Mouse (Mus musculus): Measurements from ENCODE around the gene Gm17606. TPM values are rescaled to one million over a fixed set of nuclear protein-coding genes. Genes with fewer than 3 reads are reported as not detected.

Gene Gm17606
- polyA plus RNA-seq, 1 experiment from 2014 or later = not detected

DNA sequence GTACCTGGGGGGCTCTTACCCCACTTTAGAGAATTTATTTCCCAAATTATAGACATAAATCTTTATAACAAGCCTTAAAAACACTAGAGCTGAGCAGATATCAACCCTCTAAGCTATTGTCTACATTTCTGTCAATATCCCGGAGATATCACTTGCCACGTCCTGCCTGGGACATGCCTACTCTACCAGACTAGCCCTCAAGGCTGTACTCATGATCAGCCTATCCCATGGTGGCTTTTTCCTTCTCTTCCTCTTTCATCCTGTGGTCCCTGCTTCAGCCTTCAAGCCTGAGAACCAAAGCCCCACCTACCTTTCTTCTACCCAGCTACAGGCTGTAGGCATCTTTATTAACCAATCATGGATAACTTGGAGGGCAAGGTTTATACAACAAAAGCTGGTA, 11.0 kb upstream of the Gm17606 start:
- no peak overlapping the region for H3K4me2 ChIP-seq
- WGBS = 92% methylated on average over 2 of the region's 2 CpGs
- ATAC-seq (ENCODE audit: low FRiP score, low read depth) = no peak

DNA sequence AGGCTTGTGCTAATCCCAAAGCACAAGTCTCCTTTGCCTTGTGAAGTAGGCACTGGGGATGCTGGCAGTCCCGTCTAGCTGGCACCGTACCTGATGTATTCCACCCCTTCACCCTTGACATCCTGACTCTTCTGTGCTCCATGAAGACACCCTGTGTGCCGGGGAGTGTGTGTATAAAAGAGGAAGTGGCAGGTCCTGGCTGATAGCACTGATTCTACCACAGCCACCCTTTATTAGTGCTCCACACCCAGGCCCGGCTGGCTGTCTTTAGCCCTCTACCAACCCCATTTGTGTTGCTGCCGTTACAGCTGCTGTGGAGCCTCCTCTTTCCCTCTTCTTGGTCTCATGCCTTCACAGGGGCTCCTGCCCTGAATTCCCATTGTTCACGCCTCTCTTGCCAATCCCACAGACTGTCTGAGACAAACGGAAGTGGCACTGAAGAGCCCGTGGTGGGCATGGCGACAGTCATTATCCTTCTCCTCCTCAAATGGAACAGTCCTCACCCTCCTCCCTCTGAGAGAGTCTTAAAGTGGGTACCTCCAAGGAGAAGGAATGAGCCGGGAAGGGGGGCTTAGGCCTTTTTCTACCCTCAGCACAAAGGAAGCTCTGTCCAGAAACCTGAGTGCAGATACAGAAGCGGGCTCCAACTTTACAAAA, 10.0 kb upstream of the Gm17606 start:
- WGBS = 73% methylated on average over 11 of the region's 11 CpGs
- H3K36me3 ChIP-seq = peaks cover 41% of the 10 kb centered on the region
- no peak overlapping the region for H3K4me3 ChIP-seq
- H3K9me3 ChIP-seq = no peaks in the 10 kb centered on the region
- ATAC-seq (ENCODE audit: low FRiP score, low read depth) = peak; percentile 33; the same call in 1 of the 2 replicates
- H3K4me2 ChIP-seq = no peak overlapping the region
- H3K9ac ChIP-seq = no peak overlapping the region
- H3K4me1 ChIP-seq (replicated peaks) = 0 out of 2 replicates have a peak, but pooled peaks cover 4% of the 10 kb centered on the region
- peak overlapping the region; percentile 53; the same call in 1 of the 2 replicates for H3K27ac ChIP-seq (replicated peaks)
- no peaks in the 10 kb centered on the region for H3K27me3 ChIP-seq

More for the DNA sequence above, 11.0 kb upstream of the Gm17606 start:
- Histone ChIP-seq H3K4me1 (replicated peaks) (0 out of 2 replicates have a peak, but pooled peaks cover 4% of the 10 kb centered on the region), H3K4me3 (no peak overlapping the region), H3K9me3 (no peaks in the 10 kb centered on the region), H3K36me3 (peaks cover 38% of the 10 kb centered on the region), H3K27ac (replicated peaks) (no peak overlapping the region), H3K27me3 (no peaks in the 10 kb centered on the region), H3K9ac (no peak overlapping the region)

GRCm38 (mm10) chr14:54631240-54631599, 9.5 kb upstream of the Gm17606 start:
- no peak overlapping the region for H3K9ac ChIP-seq
- H3K27ac ChIP-seq (replicated peaks) = 0 out of 2 replicates have a peak overlapping the region, but pooled peaks have one; percentile 53
- ATAC-seq (ENCODE audit: low FRiP score, low read depth) = no peak
- no peaks in the 10 kb centered on the region for H3K27me3 ChIP-seq
- peaks cover 46% of the 10 kb centered on the region for H3K36me3 ChIP-seq
- no peaks in the 10 kb centered on the region for H3K9me3 ChIP-seq
- H3K4me1 ChIP-seq (replicated peaks) = 0 out of 2 replicates have a peak, but pooled peaks cover 4% of the 10 kb centered on the region
- 36% methylated on average over 4 of the region's 4 CpGs for WGBS
- H3K4me3 ChIP-seq = no peak overlapping the region
- no peak overlapping the region for H3K4me2 ChIP-seq

- Histone ChIP-seq H3K4me3 (no peak overlapping the region), H3K27me3 (no peaks in the 10 kb centered on the region), H3K36me3 (peaks cover 46% of the 10 kb centered on the region), H3K9me3 (no peaks in the 10 kb centered on the region), H3K9ac (no peak overlapping the region), H3K4me1 (replicated peaks) (0 out of 2 replicates have a peak, but pooled peaks cover 4% of the 10 kb centered on the region), H3K4me2 (no peak overlapping the region), H3K27ac (replicated peaks) (no peak overlapping the region)
- ATAC-seq (ENCODE audit: low FRiP score, low read depth) = no peak
- WGBS = 92% methylated on average over 20 of the region's 37 CpGs
These were observed 8.5 kb upstream of the Gm17606 start for GRCm38 (mm10) chr14:54632252-54632651.

DNA sequence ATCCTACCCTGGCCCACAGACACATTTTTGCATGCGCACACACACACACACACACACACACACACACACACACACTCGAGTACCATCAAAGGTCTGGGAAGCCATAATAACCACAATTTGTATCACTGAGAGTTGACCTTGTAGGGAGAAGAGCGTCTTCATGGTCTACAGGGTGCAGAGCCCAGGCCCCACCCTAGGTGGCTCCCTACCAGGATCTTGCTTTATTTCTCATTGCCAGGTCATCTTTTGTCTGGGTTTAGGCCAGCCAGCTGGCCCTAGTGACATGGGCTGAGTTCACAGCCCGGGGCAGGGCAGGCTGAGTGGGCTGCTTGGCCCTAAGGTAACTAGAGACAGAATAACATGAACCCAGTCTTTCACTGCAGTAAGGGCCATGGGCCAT, 6.6 kb upstream of the Gm17606 start:
- WGBS = 88% methylated on average over 4 of the region's 4 CpGs

GRCm38 (mm10) chr14:54636954-54637353, 3.8 kb upstream of the Gm17606 start:
- Histone ChIP-seq H3K4me2 (no peak overlapping the region), H3K36me3 (peaks cover 29% of the 10 kb centered on the region), H3K4me3 (no peak overlapping the region), H3K27me3 (no peaks in the 10 kb centered on the region), H3K9ac (no peak overlapping the region), H3K27ac (replicated peaks) (no peak overlapping the region), H3K4me1 (replicated peaks) (peaks cover 29% of the 10 kb centered on the region), H3K9me3 (no peaks in the 10 kb centered on the region)
- ATAC-seq (ENCODE audit: low FRiP score, low read depth) = no peak
- WGBS = 43% methylated on average over 8 of the region's 8 CpGs

More for the DNA sequence above, 6.6 kb upstream of the Gm17606 start:
- Histone ChIP-seq H3K4me2 (no peak overlapping the region), H3K27ac (replicated peaks) (no peak overlapping the region), H3K4me3 (no peak overlapping the region), H3K4me1 (replicated peaks) (peaks cover 15% of the 10 kb centered on the region), H3K9me3 (no peaks in the 10 kb centered on the region), H3K27me3 (no peaks in the 10 kb centered on the region), H3K36me3 (peaks cover 46% of the 10 kb centered on the region), H3K9ac (no peak overlapping the region)
- ATAC-seq (ENCODE audit: low FRiP score, low read depth) = no peak

- Histone ChIP-seq H3K36me3 (peaks cover 28% of the 10 kb centered on the region), H3K4me2 (no peak overlapping the region), H3K4me3 (no peak overlapping the region), H3K4me1 (replicated peaks) (peaks cover 34% of the 10 kb centered on the region), H3K27me3 (no peaks in the 10 kb centered on the region), H3K27ac (replicated peaks) (no peak overlapping the region), H3K9ac (0 out of 2 replicates have a peak overlapping the region, but pooled peaks have one; percentile 22), H3K9me3 (no peaks in the 10 kb centered on the region)
- WGBS = 86% methylated on average over 5 of the region's 5 CpGs
- ATAC-seq (ENCODE audit: low FRiP score, low read depth) = no peak
These were observed 2.5 kb upstream of the Gm17606 start for GRCm38 (mm10) chr14:54638210-54638609.

GRCm38 (mm10) chr14:54640121-54640520, 631 bp upstream of the Gm17606 start:
- WGBS = 19% methylated on average over 4 of the region's 4 CpGs
- Histone ChIP-seq H3K4me1 (replicated peaks) (peaks cover 30% of the 10 kb centered on the region), H3K9ac (peak overlapping the region; percentile 53), H3K9me3 (no peaks in the 10 kb centered on the region), H3K36me3 (peaks cover 37% of the 10 kb centered on the region), H3K27me3 (no peaks in the 10 kb centered on the region), H3K4me3 (peak overlapping the region; percentile 86), H3K4me2 (peak overlapping the region; percentile 97), H3K27ac (replicated peaks) (no peak overlapping the region; the same call in 1 of the 2 replicates)
- no peak for ATAC-seq (ENCODE audit: low FRiP score, low read depth)

- ATAC-seq (ENCODE audit: low FRiP score, low read depth) = peak; percentile 92
- Histone ChIP-seq H3K4me3 (peak within 1 kb of the TSS; percentile 86), H3K9me3 (no peaks in the 10 kb centered on the region), H3K4me2 (peak within 1 kb of the TSS; percentile 97), H3K4me1 (replicated peaks) (peaks cover 30% of the 10 kb centered on the region), H3K36me3 (peaks cover 42% of the 10 kb centered on the region), H3K27ac (replicated peaks) (peak within 1 kb of the TSS; percentile 92), H3K27me3 (no peaks in the 10 kb centered on the region), H3K9ac (peak within 1 kb of the TSS; percentile 98)
- under 1% methylated on average over 46 of the region's 52 CpGs for WGBS
These were observed 685 bp downstream of the Gm17606 start, which contains the start of gene Cdh24 for GRCm38 (mm10) chr14:54641305-54641969. Gene Cdh24, minus strand, starts transcription at chr14:54641364.

- no peak for ATAC-seq (ENCODE audit: low FRiP score, low read depth)
- H3K9ac ChIP-seq = no peak overlapping the region
- H3K4me2 ChIP-seq = no peak overlapping the region
- no peaks in the 10 kb centered on the region for H3K27me3 ChIP-seq
- no peaks in the 10 kb centered on the region for H3K9me3 ChIP-seq
- H3K36me3 ChIP-seq = peaks cover 52% of the 10 kb centered on the region
- H3K27ac ChIP-seq (replicated peaks) = peak overlapping the region; percentile 45; the same call in 1 of the 2 replicates
- peaks cover 30% of the 10 kb centered on the region for H3K4me1 ChIP-seq (replicated peaks)
- 79% methylated on average over 25 of the region's 25 CpGs for WGBS
- H3K4me3 ChIP-seq = no peak overlapping the region
These were observed 1.6 kb downstream of the Gm17606 start for GRCm38 (mm10) chr14:54642224-54642944.

- no peak overlapping the region for H3K4me3 ChIP-seq
- no peak for ATAC-seq (ENCODE audit: low FRiP score, low read depth)
- H3K36me3 ChIP-seq = peaks cover 58% of the 10 kb centered on the region
- no peaks in the 10 kb centered on the region for H3K27me3 ChIP-seq
- H3K4me1 ChIP-seq (replicated peaks) = peaks cover 32% of the 10 kb centered on the region
- H3K4me2 ChIP-seq = no peak overlapping the region
- H3K9me3 ChIP-seq = no peaks in the 10 kb centered on the region
- no peak overlapping the region for H3K9ac ChIP-seq
- H3K27ac ChIP-seq (replicated peaks) = no peak overlapping the region
- WGBS = 81% methylated on average over 2 of the region's 2 CpGs
These were observed 2.3 kb downstream of the Gm17606 start for GRCm38 (mm10) chr14:54643011-54643410.

GRCm38 (mm10) chr14:54644294-54644693, 3.5 kb downstream of the Gm17606 start:
- Histone ChIP-seq H3K36me3 (peaks cover 69% of the 10 kb centered on the region), H3K4me2 (no peak overlapping the region), H3K9ac (no peak overlapping the region), H3K9me3 (no peaks in the 10 kb centered on the region), H3K4me1 (replicated peaks) (peaks cover 30% of the 10 kb centered on the region), H3K27me3 (no peaks in the 10 kb centered on the region), H3K4me3 (no peak overlapping the region), H3K27ac (replicated peaks) (no peak overlapping the region)
- WGBS = 95% methylated on average over 9 of the region's 9 CpGs
- ATAC-seq (ENCODE audit: low FRiP score, low read depth) = no peak
